Mouse (Mus musculus): ENCODE results near the gene Eri2. TPM values are rescaled to one million over a fixed set of nuclear protein-coding genes. Genes with fewer than 3 reads are reported as not detected.
A peak's percentile ranks its signal among the peaks of the same experiment; 100 is the strongest.

Eri2 gene
- polyA plus RNA-seq, 2 experiments = 14.0 to 21.5 TPM

GRCm38 (mm10) chr7:119807396-119807795 lies 13.5 kb upstream of the Eri2 start:
- H3K27me3 ChIP-seq (ENCODE audit: control insufficient read depth, insufficient read depth, low read length) = no peaks in the 10 kb centered on the region
- DNase-seq (ENCODE audit: low spot score) (no peak), ATAC-seq (ENCODE audit: low FRiP score, low read depth) (no peak)
- H3K4me2 ChIP-seq (replicated peaks; ENCODE audit: low read depth, low read length, severe bottlenecking) = no peak overlapping the region
- H3K36me3 ChIP-seq (ENCODE audit: control insufficient read depth, insufficient read depth, low read length) = peaks cover 35% of the 10 kb centered on the region
- H3K27ac ChIP-seq (replicated peaks; ENCODE audit: low read depth, low read length) = no peak overlapping the region
- H3K4me1 ChIP-seq (ENCODE audit: control insufficient read depth, insufficient read depth, low read length) = no peaks in the 10 kb centered on the region
- H3K9me3 ChIP-seq (ENCODE audit: control insufficient read depth, low read length) = no peaks in the 10 kb centered on the region
- 94% methylated on average over 5 of the region's 5 CpGs for WGBS
- no peak overlapping the region for H3K4me3 ChIP-seq (replicated peaks; ENCODE audit: low read length)
- no peak overlapping the region for H3K9ac ChIP-seq (ENCODE audit: low read depth, low read length, severe bottlenecking)
- no peak for TF ChIP-seq POLR2A (IDR thresholded peaks at IDR 0.05; ENCODE audit: borderline replicate concordance, extremely low read depth, insufficient read depth, insufficient read length)

GRCm38 (mm10) chr7:119800991-119801390 lies 7.1 kb upstream of the Eri2 start:
- 74% methylated on average over 3 of the region's 3 CpGs for WGBS
- no peaks in the 10 kb centered on the region for H3K9me3 ChIP-seq (ENCODE audit: control insufficient read depth, low read length)
- no peaks in the 10 kb centered on the region for H3K27me3 ChIP-seq (ENCODE audit: control insufficient read depth, insufficient read depth, low read length)
- H3K4me1 ChIP-seq (ENCODE audit: control insufficient read depth, insufficient read depth, low read length) = no peaks in the 10 kb centered on the region
- H3K9ac ChIP-seq (ENCODE audit: low read depth, low read length, severe bottlenecking) = no peak overlapping the region
- H3K36me3 ChIP-seq (ENCODE audit: control insufficient read depth, insufficient read depth, low read length) = peaks cover 10% of the 10 kb centered on the region
- no peak overlapping the region for H3K4me3 ChIP-seq (replicated peaks; ENCODE audit: low read length)
- no peak for DNase-seq (ENCODE audit: low spot score)
- no peak for TF ChIP-seq POLR2A (IDR thresholded peaks at IDR 0.05; ENCODE audit: borderline replicate concordance, extremely low read depth, insufficient read depth, insufficient read length)
- ATAC-seq (ENCODE audit: low FRiP score, low read depth) = no peak
- H3K4me2 ChIP-seq (replicated peaks; ENCODE audit: low read depth, low read length, severe bottlenecking) = no peak overlapping the region
- H3K27ac ChIP-seq (replicated peaks; ENCODE audit: low read depth, low read length) = no peak overlapping the region

GRCm38 (mm10) chr7:119800488-119800887 lies 6.6 kb upstream of the Eri2 start:
- H3K4me2 ChIP-seq (replicated peaks; ENCODE audit: low read depth, low read length, severe bottlenecking) = no peak overlapping the region
- 86% methylated on average over 3 of the region's 3 CpGs for WGBS
- no peak overlapping the region for H3K27ac ChIP-seq (replicated peaks; ENCODE audit: low read depth, low read length)
- H3K36me3 ChIP-seq (ENCODE audit: control insufficient read depth, insufficient read depth, low read length) = peaks cover 6% of the 10 kb centered on the region
- TF ChIP-seq POLR2A (IDR thresholded peaks at IDR 0.05; ENCODE audit: borderline replicate concordance, extremely low read depth, insufficient read depth, insufficient read length) = no peak
- DNase-seq (ENCODE audit: low spot score) = no peak
- no peak overlapping the region for H3K4me3 ChIP-seq (replicated peaks; ENCODE audit: low read length)
- no peaks in the 10 kb centered on the region for H3K4me1 ChIP-seq (ENCODE audit: control insufficient read depth, insufficient read depth, low read length)
- no peak overlapping the region for H3K9ac ChIP-seq (ENCODE audit: low read depth, low read length, severe bottlenecking)
- H3K9me3 ChIP-seq (ENCODE audit: control insufficient read depth, low read length) = no peaks in the 10 kb centered on the region
- no peaks in the 10 kb centered on the region for H3K27me3 ChIP-seq (ENCODE audit: control insufficient read depth, insufficient read depth, low read length)
- ATAC-seq (ENCODE audit: low FRiP score, low read depth) = no peak

- Histone ChIP-seq H3K9ac (ENCODE audit: low read depth, low read length, severe bottlenecking) (0 out of 2 replicates have a peak overlapping the region, but pooled peaks have one; percentile 16), H3K9me3 (ENCODE audit: control insufficient read depth, low read length) (no peaks in the 10 kb centered on the region), H3K4me2 (replicated peaks; ENCODE audit: low read depth, low read length, severe bottlenecking) (peak overlapping the region; percentile 41), H3K27me3 (ENCODE audit: control insufficient read depth, insufficient read depth, low read length) (no peaks in the 10 kb centered on the region), H3K4me1 (ENCODE audit: control insufficient read depth, insufficient read depth, low read length) (peaks cover 6% of the 10 kb centered on the region), H3K27ac (replicated peaks; ENCODE audit: low read depth, low read length) (no peak overlapping the region), H3K4me3 (replicated peaks; ENCODE audit: low read length) (peak overlapping the region; percentile 65; the same call in 1 of the 2 replicates), H3K36me3 (ENCODE audit: control insufficient read depth, insufficient read depth, low read length) (0 out of 2 replicates have a peak, but pooled peaks cover 2% of the 10 kb centered on the region)
- no peak for TF ChIP-seq POLR2A (IDR thresholded peaks at IDR 0.05; ENCODE audit: borderline replicate concordance, extremely low read depth, insufficient read depth, insufficient read length)
- ATAC-seq (ENCODE audit: low FRiP score, low read depth) (no peak), DNase-seq (ENCODE audit: low spot score) (no peak)
Measured at GRCm38 (mm10) chr7:119795311-119795710, 1.5 kb upstream of the Eri2 start.

GRCm38 (mm10) chr7:119794251-119794638 lies 387 bp upstream of the Eri2 start:
- Histone ChIP-seq H3K9me3 (ENCODE audit: control insufficient read depth, low read length) (no peaks in the 10 kb centered on the region), H3K36me3 (ENCODE audit: control insufficient read depth, insufficient read depth, low read length) (peaks cover 9% of the 10 kb centered on the region), H3K27ac (replicated peaks; ENCODE audit: low read depth, low read length) (peak overlapping the region; percentile 76), H3K9ac (ENCODE audit: low read depth, low read length, severe bottlenecking) (peak overlapping the region; percentile 72), H3K4me1 (ENCODE audit: control insufficient read depth, insufficient read depth, low read length) (peaks cover 6% of the 10 kb centered on the region), H3K4me2 (replicated peaks; ENCODE audit: low read depth, low read length, severe bottlenecking) (peak overlapping the region; percentile 87), H3K27me3 (ENCODE audit: control insufficient read depth, insufficient read depth, low read length) (no peaks in the 10 kb centered on the region), H3K4me3 (replicated peaks; ENCODE audit: low read length) (peak overlapping the region; percentile 65)
- ATAC-seq (ENCODE audit: low FRiP score, low read depth) (peak; percentile 80), DNase-seq (ENCODE audit: low spot score) (no peak)
- no peak for TF ChIP-seq POLR2A (IDR thresholded peaks at IDR 0.05; ENCODE audit: borderline replicate concordance, extremely low read depth, insufficient read depth, insufficient read length)
- WGBS = under 1% methylated on average over 20 of the region's 21 CpGs

GRCm38 (mm10) chr7:119789024-119789423 lies 4.8 kb downstream of the Eri2 start:
- TF ChIP-seq POLR2A (IDR thresholded peaks at IDR 0.05; ENCODE audit: borderline replicate concordance, extremely low read depth, insufficient read depth, insufficient read length) = no peak
- Histone ChIP-seq H3K36me3 (ENCODE audit: control insufficient read depth, insufficient read depth, low read length) (peaks cover 51% of the 10 kb centered on the region), H3K27me3 (ENCODE audit: control insufficient read depth, insufficient read depth, low read length) (no peaks in the 10 kb centered on the region), H3K4me3 (replicated peaks; ENCODE audit: low read length) (no peak overlapping the region), H3K27ac (replicated peaks; ENCODE audit: low read depth, low read length) (no peak overlapping the region), H3K4me1 (ENCODE audit: control insufficient read depth, insufficient read depth, low read length) (no peaks in the 10 kb centered on the region; the same call in 1 of the 2 replicates), H3K9ac (ENCODE audit: low read depth, low read length, severe bottlenecking) (no peak overlapping the region), H3K4me2 (replicated peaks; ENCODE audit: low read depth, low read length, severe bottlenecking) (no peak overlapping the region), H3K9me3 (ENCODE audit: control insufficient read depth, low read length) (no peaks in the 10 kb centered on the region)
- no peak for ATAC-seq (ENCODE audit: low FRiP score, low read depth)
- no peak for DNase-seq (ENCODE audit: low spot score)
- 92% methylated on average over 3 of the region's 3 CpGs for WGBS

Data from limb, embryonic 14.5 days (tissue).